Mouse (Mus musculus) ES-Bruce4 (cell line): ENCODE measurements around the gene Rasgef1b. TPM values are rescaled to one million over a fixed set of nuclear protein-coding genes. Genes with fewer than 3 reads are reported as not detected.

Experiments used
- H3K27ac ChIP-seq: 2 replicates; pipeline ENCODE4 v1.5.1; 2012; ENCODE audit warnings: low read length, inconsistent platforms; ENCODE audit not compliant: insufficient read depth
- H3K27me3 ChIP-seq: 2 replicates; pipeline ENCODE4 v1.6.1; 2012; ENCODE audit warnings: mild to moderate bottlenecking, low read length, inconsistent platforms; ENCODE audit not compliant: control insufficient read depth, poor library complexity, insufficient read depth, severe bottlenecking
- H3K36me3 ChIP-seq: 2 replicates; pipeline ENCODE4 v1.6.1; 2012; ENCODE audit warnings: inconsistent platforms, mild to moderate bottlenecking, low read length, moderate library complexity; ENCODE audit not compliant: control insufficient read depth, poor library complexity, insufficient read depth, severe bottlenecking
- H3K4me1 ChIP-seq: one replicate; pipeline ENCODE4 v1.8.1; 2011; ENCODE audit warnings: low read length; ENCODE audit not compliant: control insufficient read depth, insufficient read depth
- H3K4me3 ChIP-seq: 2 replicates; pipeline ENCODE4 v1.5.1; 2011; ENCODE audit warnings: low read depth, mild to moderate bottlenecking, low read length
- H3K9ac ChIP-seq: 2 replicates; pipeline ENCODE4 v1.6.1; 2012; ENCODE audit warnings: low read depth, mild to moderate bottlenecking, inconsistent platforms; ENCODE audit not compliant: poor library complexity, severe bottlenecking
- H3K9me3 ChIP-seq: replicated peaks from 2 replicates; pipeline ENCODE4 v1.6.1; 2012; ENCODE audit warnings: mild to moderate bottlenecking, low read length, inconsistent platforms; ENCODE audit not compliant: control insufficient read depth, poor library complexity, insufficient read depth, severe bottlenecking
- CTCF ChIP-seq: IDR thresholded peaks from one replicate; pipeline ENCODE4 v1.8.1; 2011; ENCODE audit warnings: low read depth, low read length
- EP300 ChIP-seq: IDR thresholded peaks from 2 replicates; pipeline ENCODE4 v1.6.1; 2011; ENCODE audit warnings: low read depth, low read length; ENCODE audit not compliant: insufficient read depth
- POLR2A ChIP-seq: IDR thresholded peaks from one replicate; pipeline ENCODE4 v1.8.1; 2011; ENCODE audit warnings: low read length; ENCODE audit not compliant: insufficient read depth
- polyA plus RNA-seq: library from polyadenylated mRNA; stranded (reverse); fragments of >200 nt; gene quantifications from 2 replicates; pipeline ENCODE4 v1.2.4, GENCODE M21; 2011; ENCODE audit warnings: low read depth; ENCODE audit not compliant: missing spikeins, insufficient read depth, insufficient read length

The Rasgef1b gene
- polyA plus RNA-seq, 1 experiment = 1.9 TPM

DNA sequence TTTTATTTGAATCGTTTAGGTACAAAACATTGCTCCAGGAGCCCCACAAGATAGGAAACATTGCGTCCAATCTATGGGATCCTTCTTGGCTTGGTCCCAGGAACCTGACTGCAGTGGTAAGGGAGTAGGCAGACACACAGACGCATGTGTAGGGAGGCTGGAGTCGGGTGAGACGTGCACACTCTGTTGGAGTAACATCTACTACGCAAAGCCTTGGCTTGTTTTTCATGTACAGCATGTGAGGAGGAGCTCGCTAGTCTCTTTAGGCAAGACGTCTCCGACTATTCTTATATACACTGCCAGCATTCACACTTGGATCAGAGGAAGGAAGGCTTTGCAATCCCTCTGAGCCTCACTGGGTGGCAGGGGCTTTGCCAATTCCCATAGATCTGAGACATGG is 315.5 kb downstream of the Rasgef1b start:
- Histone ChIP-seq H3K4me3 (no peak overlapping the region), H3K4me1 (no peaks in the 10 kb centered on the region), H3K27ac (no peak overlapping the region), H3K9ac (no peak overlapping the region), H3K36me3 (no peaks in the 10 kb centered on the region), H3K9me3 (no peaks in the 10 kb centered on the region), H3K27me3 (no peaks in the 10 kb centered on the region)
- TF ChIP-seq POLR2A (no peak), CTCF (no peak), EP300 (no peak)

DNA sequence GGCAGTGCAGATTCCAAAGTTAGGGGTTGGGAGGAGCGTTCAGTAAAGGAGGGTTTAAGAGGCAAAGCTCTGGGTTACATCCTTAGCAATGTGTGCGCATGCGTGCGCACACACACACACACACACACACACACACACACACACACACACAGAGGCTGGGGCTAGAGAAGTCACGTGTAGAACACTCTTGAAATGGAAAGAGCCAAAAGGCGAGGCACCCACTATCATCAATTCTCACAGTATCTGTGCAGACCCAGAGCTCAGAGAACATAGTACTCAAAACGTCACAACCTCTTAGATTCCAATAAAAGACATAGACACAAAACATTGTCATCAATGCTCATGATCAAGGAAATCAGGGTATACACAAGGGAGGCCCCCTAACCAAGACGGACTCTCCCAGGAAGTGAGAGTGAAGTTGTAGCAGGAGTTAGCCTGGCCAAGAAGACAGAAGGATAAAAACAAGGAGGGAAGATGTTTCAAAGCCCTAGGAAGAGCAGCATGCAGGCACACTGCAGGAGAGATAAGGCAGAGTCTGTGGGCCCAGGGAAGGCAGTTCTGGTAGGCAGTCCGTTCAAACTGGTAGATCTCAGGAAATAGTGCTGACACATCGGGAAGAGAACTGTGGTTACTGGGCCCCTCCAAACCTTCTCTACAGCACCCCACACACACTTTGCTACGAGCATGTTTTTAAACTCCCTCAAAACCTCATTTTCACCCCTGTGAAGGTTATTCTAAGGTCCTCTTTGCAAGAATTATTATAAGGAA is 324.3 kb downstream of the Rasgef1b start:
- H3K4me1 ChIP-seq = peaks cover 1% of the 10 kb centered on the region
- H3K36me3 ChIP-seq = no peaks in the 10 kb centered on the region
- H3K9me3 ChIP-seq = no peaks in the 10 kb centered on the region
- no peak overlapping the region for H3K4me3 ChIP-seq
- H3K27me3 ChIP-seq = no peaks in the 10 kb centered on the region
- no peak overlapping the region for H3K27ac ChIP-seq
- no peak for TF ChIP-seq CTCF
- no peak for TF ChIP-seq POLR2A
- TF ChIP-seq EP300 = no peak
- H3K9ac ChIP-seq = no peak overlapping the region

DNA sequence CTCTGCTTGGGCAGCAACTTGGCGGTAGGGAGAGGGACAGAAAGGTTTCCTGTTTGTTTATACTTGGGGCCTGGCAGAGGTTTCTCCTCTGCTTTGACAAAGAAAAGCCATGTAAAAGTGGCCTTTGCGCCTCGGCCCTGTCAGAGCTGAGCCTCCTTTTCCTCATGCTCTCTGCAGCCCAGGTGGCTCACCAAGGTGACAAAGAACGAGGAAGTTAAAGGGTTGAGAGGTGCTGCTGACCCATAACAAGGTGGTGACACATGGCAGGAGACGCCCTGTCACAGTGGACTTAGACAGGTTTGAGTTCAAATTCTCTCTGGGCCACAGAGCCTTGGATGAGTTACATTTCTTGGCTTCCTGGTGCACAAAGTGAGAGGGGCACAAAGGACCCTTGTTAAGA is 325.5 kb downstream of the Rasgef1b start:
- H3K4me1 ChIP-seq = peaks cover 1% of the 10 kb centered on the region
- TF ChIP-seq CTCF (no peak), POLR2A (no peak), EP300 (no peak)

DNA sequence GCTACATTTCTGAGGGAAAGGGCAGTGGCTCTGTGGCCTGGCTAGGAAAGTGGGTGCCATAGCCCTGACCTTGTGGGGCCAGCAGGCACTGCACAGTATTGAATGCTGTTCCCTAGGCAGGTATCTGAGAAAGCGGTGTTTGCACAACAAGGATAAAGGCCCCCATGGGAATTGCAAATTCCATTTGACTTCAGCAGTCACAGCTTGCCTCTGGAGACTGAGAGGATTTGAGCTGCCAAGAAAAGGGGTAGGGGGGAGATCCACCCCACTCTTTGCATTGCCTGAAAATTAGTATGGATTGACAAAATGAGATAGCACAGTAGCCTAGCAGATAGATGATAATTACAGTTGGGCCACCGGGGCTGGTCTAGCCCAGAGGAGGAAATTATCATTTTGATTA is 326.1 kb downstream of the Rasgef1b start:
- H3K4me1 ChIP-seq = peaks cover 1% of the 10 kb centered on the region
- no peak overlapping the region for H3K4me3 ChIP-seq
- H3K27me3 ChIP-seq = no peaks in the 10 kb centered on the region
- TF ChIP-seq POLR2A (no peak), CTCF (no peak), EP300 (no peak)
- no peaks in the 10 kb centered on the region for H3K9me3 ChIP-seq
- no peaks in the 10 kb centered on the region for H3K36me3 ChIP-seq
- H3K9ac ChIP-seq = no peak overlapping the region
- no peak overlapping the region for H3K27ac ChIP-seq

More for the DNA sequence above, 325.5 kb downstream of the Rasgef1b start:
- no peak overlapping the region for H3K9ac ChIP-seq
- no peaks in the 10 kb centered on the region for H3K27me3 ChIP-seq
- H3K9me3 ChIP-seq = no peaks in the 10 kb centered on the region
- no peak overlapping the region for H3K27ac ChIP-seq
- H3K36me3 ChIP-seq = no peaks in the 10 kb centered on the region
- H3K4me3 ChIP-seq = no peak overlapping the region

DNA sequence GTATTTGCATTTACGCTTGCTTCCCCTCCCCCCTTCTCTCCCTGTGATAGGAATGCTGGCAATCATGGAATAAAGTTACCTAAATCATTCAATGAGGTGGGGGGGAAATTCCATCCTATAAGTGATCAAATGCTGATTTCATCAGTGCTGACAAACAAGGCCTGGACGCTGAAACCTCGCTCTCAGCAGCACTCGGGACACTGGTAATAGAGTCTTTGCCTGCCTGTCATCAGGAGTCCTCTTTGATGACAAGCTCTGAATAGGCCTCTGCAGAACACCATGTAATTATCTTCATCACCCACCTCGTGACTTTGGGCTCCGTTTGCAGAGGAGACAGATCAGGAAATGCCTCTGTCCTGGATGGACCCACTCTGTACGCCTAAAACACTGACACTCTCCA is 326.6 kb downstream of the Rasgef1b start:
- Histone ChIP-seq H3K27me3 (no peaks in the 10 kb centered on the region), H3K27ac (no peak overlapping the region)

DNA sequence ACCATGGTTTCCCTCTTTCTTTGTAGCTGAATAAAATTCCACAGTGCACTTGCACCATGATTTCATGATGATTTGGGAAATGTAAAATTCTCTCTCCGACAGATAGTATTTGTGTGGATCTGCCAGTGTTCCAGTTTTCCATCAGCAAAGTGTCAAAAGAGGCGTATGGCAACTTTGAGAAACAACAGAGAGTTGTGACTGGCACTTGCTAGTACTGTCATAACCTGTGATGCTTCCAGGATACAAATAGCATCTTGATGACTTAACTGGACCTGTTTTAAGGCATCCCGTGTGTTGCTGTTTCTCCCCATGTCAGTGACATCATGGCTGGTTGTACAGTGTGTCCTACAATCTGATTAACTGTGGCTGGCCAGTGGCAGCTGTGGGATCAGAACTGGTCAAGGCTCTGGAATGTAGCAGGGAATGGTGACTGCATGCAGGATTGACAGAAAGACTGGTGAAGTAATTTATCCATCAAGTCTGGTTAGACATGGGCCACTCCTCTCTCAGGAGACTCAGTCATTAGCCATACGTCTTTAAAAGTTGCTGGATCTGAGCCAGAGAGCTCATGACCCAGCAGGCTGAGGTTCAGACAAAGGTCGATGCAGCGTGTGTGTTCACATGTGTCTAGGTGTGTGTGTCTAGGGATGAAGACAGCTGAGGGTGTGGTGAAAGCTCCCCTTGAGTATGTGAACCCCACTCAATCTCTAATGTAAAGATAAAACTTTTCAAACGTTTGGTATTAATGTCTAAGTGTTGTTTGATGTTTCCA is 328.8 kb downstream of the Rasgef1b start:
- Histone ChIP-seq H3K4me1 (peaks cover 1% of the 10 kb centered on the region), H3K9me3 (no peaks in the 10 kb centered on the region), H3K4me3 (no peak overlapping the region), H3K36me3 (no peaks in the 10 kb centered on the region), H3K9ac (no peak overlapping the region), H3K27me3 (no peaks in the 10 kb centered on the region), H3K27ac (no peak overlapping the region)
- TF ChIP-seq POLR2A = no peak
- no peak for TF ChIP-seq EP300
- no peak for TF ChIP-seq CTCF

More for the DNA sequence above, 326.6 kb downstream of the Rasgef1b start:
- Histone ChIP-seq H3K4me3 (no peak overlapping the region), H3K36me3 (no peaks in the 10 kb centered on the region), H3K4me1 (peaks cover 1% of the 10 kb centered on the region), H3K9me3 (no peaks in the 10 kb centered on the region), H3K9ac (no peak overlapping the region)
- TF ChIP-seq CTCF (no peak), POLR2A (no peak), EP300 (no peak)
